Mouse (Mus musculus) ES-Bruce4 (cell line): ENCODE results near the gene Auts2. TPM values are rescaled to one million over a fixed set of nuclear protein-coding genes. Genes with fewer than 3 reads are reported as not detected.

Source experiments
- H3K27ac ChIP-seq: 2 replicates; pipeline ENCODE4 v1.5.1; 2012; ENCODE audit warnings: low read length, inconsistent platforms; ENCODE audit not compliant: insufficient read depth
- H3K27me3 ChIP-seq: 2 replicates; pipeline ENCODE4 v1.6.1; 2012; ENCODE audit warnings: mild to moderate bottlenecking, low read length, inconsistent platforms; ENCODE audit not compliant: control insufficient read depth, poor library complexity, insufficient read depth, severe bottlenecking
- H3K36me3 ChIP-seq: 2 replicates; pipeline ENCODE4 v1.6.1; 2012; ENCODE audit warnings: inconsistent platforms, mild to moderate bottlenecking, low read length, moderate library complexity; ENCODE audit not compliant: control insufficient read depth, poor library complexity, insufficient read depth, severe bottlenecking
- H3K4me1 ChIP-seq: one replicate; pipeline ENCODE4 v1.8.1; 2011; ENCODE audit warnings: low read length; ENCODE audit not compliant: control insufficient read depth, insufficient read depth
- H3K4me3 ChIP-seq: 2 replicates; pipeline ENCODE4 v1.5.1; 2011; ENCODE audit warnings: low read depth, mild to moderate bottlenecking, low read length
- H3K9ac ChIP-seq: 2 replicates; pipeline ENCODE4 v1.6.1; 2012; ENCODE audit warnings: low read depth, mild to moderate bottlenecking, inconsistent platforms; ENCODE audit not compliant: poor library complexity, severe bottlenecking
- H3K9me3 ChIP-seq: replicated peaks from 2 replicates; pipeline ENCODE4 v1.6.1; 2012; ENCODE audit warnings: mild to moderate bottlenecking, low read length, inconsistent platforms; ENCODE audit not compliant: control insufficient read depth, poor library complexity, insufficient read depth, severe bottlenecking
- CTCF ChIP-seq: IDR thresholded peaks from one replicate; pipeline ENCODE4 v1.8.1; 2011; ENCODE audit warnings: low read depth, low read length
- EP300 ChIP-seq: IDR thresholded peaks from 2 replicates; pipeline ENCODE4 v1.6.1; 2011; ENCODE audit warnings: low read depth, low read length; ENCODE audit not compliant: insufficient read depth
- POLR2A ChIP-seq: IDR thresholded peaks from one replicate; pipeline ENCODE4 v1.8.1; 2011; ENCODE audit warnings: low read length; ENCODE audit not compliant: insufficient read depth
- polyA plus RNA-seq: library from polyadenylated mRNA; stranded (reverse); fragments of >200 nt; gene quantifications from 2 replicates; pipeline ENCODE4 v1.2.4, GENCODE M21; 2011; ENCODE audit warnings: low read depth; ENCODE audit not compliant: missing spikeins, insufficient read depth, insufficient read length

The Auts2 gene
- polyA plus RNA-seq, 1 experiment = 23.4 TPM

- TF ChIP-seq POLR2A (no peak), CTCF (no peak), EP300 (no peak)
- H3K9ac ChIP-seq = no peak overlapping the region
- peaks cover 2% of the 10 kb centered on the region; the same call in 1 of the 2 replicates for H3K27me3 ChIP-seq
- H3K27ac ChIP-seq = no peak overlapping the region
- H3K9me3 ChIP-seq = no peaks in the 10 kb centered on the region; the same call in 1 of the 2 replicates
- H3K4me1 ChIP-seq = peaks cover 2% of the 10 kb centered on the region
- H3K36me3 ChIP-seq = no peaks in the 10 kb centered on the region
- no peak overlapping the region for H3K4me3 ChIP-seq
These were observed 692.4 kb downstream of the Auts2 start for GRCm38 (mm10) chr5:131850632-131851335.

GRCm38 (mm10) chr5:131849644-131850043, 693.5 kb downstream of the Auts2 start:
- H3K9ac ChIP-seq = no peak overlapping the region
- H3K36me3 ChIP-seq = no peaks in the 10 kb centered on the region
- H3K4me3 ChIP-seq = no peak overlapping the region
- H3K27ac ChIP-seq = no peak overlapping the region
- peaks cover 2% of the 10 kb centered on the region for H3K4me1 ChIP-seq
- H3K27me3 ChIP-seq = peaks cover 2% of the 10 kb centered on the region; the same call in 1 of the 2 replicates
- TF ChIP-seq POLR2A = no peak
- TF ChIP-seq CTCF = no peak
- no peak for TF ChIP-seq EP300
- H3K9me3 ChIP-seq = no peaks in the 10 kb centered on the region; the same call in 1 of the 2 replicates

- Histone ChIP-seq H3K4me3 (no peak overlapping the region), H3K27ac (no peak overlapping the region)
- no peak for TF ChIP-seq POLR2A
- no peak for TF ChIP-seq CTCF
- no peak for TF ChIP-seq EP300
These were observed 698.7 kb downstream of the Auts2 start for GRCm38 (mm10) chr5:131844519-131844800.

GRCm38 (mm10) chr5:131843766-131844518, 699.2 kb downstream of the Auts2 start:
- TF ChIP-seq CTCF = no peak
- TF ChIP-seq EP300 = no peak
- TF ChIP-seq POLR2A = no peak
- H3K36me3 ChIP-seq = no peaks in the 10 kb centered on the region
- H3K9me3 ChIP-seq = no peaks in the 10 kb centered on the region; the same call in 1 of the 2 replicates
- H3K4me3 ChIP-seq = no peak overlapping the region
- H3K27ac ChIP-seq = no peak overlapping the region
- H3K9ac ChIP-seq = no peak overlapping the region
- no peaks in the 10 kb centered on the region for H3K4me1 ChIP-seq
- H3K27me3 ChIP-seq = peaks cover 2% of the 10 kb centered on the region; the same call in 1 of the 2 replicates

More at GRCm38 (mm10) chr5:131844519-131844800, 698.7 kb downstream of the Auts2 start:
- H3K4me1 ChIP-seq = no peaks in the 10 kb centered on the region
- peaks cover 2% of the 10 kb centered on the region; the same call in 1 of the 2 replicates for H3K27me3 ChIP-seq
- no peaks in the 10 kb centered on the region for H3K36me3 ChIP-seq
- H3K9me3 ChIP-seq = no peaks in the 10 kb centered on the region; the same call in 1 of the 2 replicates
- no peak overlapping the region for H3K9ac ChIP-seq

- Histone ChIP-seq H3K9ac (no peak overlapping the region), H3K4me3 (no peak overlapping the region), H3K9me3 (no peaks in the 10 kb centered on the region; the same call in 1 of the 2 replicates), H3K27ac (no peak overlapping the region), H3K27me3 (no peaks in the 10 kb centered on the region), H3K4me1 (no peaks in the 10 kb centered on the region), H3K36me3 (no peaks in the 10 kb centered on the region)
- TF ChIP-seq POLR2A = no peak
- no peak for TF ChIP-seq CTCF
- no peak for TF ChIP-seq EP300
These were observed 703.4 kb downstream of the Auts2 start for GRCm38 (mm10) chr5:131839657-131840315.

- TF ChIP-seq EP300 (no peak), POLR2A (no peak), CTCF (no peak)
- no peaks in the 10 kb centered on the region for H3K27me3 ChIP-seq
- no peak overlapping the region for H3K27ac ChIP-seq
- H3K4me3 ChIP-seq = no peak overlapping the region
- no peaks in the 10 kb centered on the region for H3K36me3 ChIP-seq
- H3K4me1 ChIP-seq = no peaks in the 10 kb centered on the region
- H3K9me3 ChIP-seq = no peaks in the 10 kb centered on the region; the same call in 1 of the 2 replicates
- H3K9ac ChIP-seq = no peak overlapping the region
These were observed 704.1 kb downstream of the Auts2 start for GRCm38 (mm10) chr5:131839023-131839422.
